In genomic region chr9:120563590-120563989, GRCm38 (mm10) we compare ENCODE assay signal across 20 mouse cellular contexts. TPM values are rescaled to one million over a fixed set of nuclear protein-coding genes. Genes with fewer than 3 reads are reported as not detected.
"Had no signal": no experiment of that assay in that cellular context is flagged by ENCODE, and none has a peak within 500 bp of the region (broad histone marks: within the 10 kb centered on the region; RNA-seq: fewer than 3 reads in every experiment).

No protein-coding gene starts in this region.

- ATAC-seq: intestine, embryonic 15.5 days had no signal

- H3K9ac ChIP-seq: intestine, embryonic 15.5 days; limb, embryonic 13.5 days; neural tube, embryonic 12.5 days; neural tube, embryonic 15.5 days; stomach, embryonic 15.5 days had no signal

- H3K4me2 ChIP-seq: intestine, embryonic 15.5 days; limb, embryonic 13.5 days; neural tube, embryonic 12.5 days; neural tube, embryonic 15.5 days; stomach, embryonic 15.5 days had no signal

- H3K36me3 ChIP-seq: intestine, embryonic 15.5 days; limb, embryonic 10.5 days; limb, embryonic 13.5 days; midbrain, embryonic 10.5 days; neural tube, embryonic 12.5 days; neural tube, embryonic 15.5 days; stomach, embryonic 15.5 days had no signal

- H3K27me3 ChIP-seq: intestine, embryonic 15.5 days; limb, embryonic 13.5 days; neural tube, embryonic 12.5 days; neural tube, embryonic 15.5 days; stomach, embryonic 15.5 days had no signal

- H3K4me1 ChIP-seq: intestine, embryonic 15.5 days; limb, embryonic 13.5 days; midbrain, embryonic 10.5 days; neural tube, embryonic 12.5 days; neural tube, embryonic 15.5 days; stomach, embryonic 15.5 days had no signal

- H3K4me3 ChIP-seq: intestine, embryonic 15.5 days; limb, embryonic 10.5 days; limb, embryonic 13.5 days; midbrain, embryonic 10.5 days; neural tube, embryonic 12.5 days; neural tube, embryonic 15.5 days; stomach, embryonic 15.5 days had no signal

- DNase-seq: kidney, adult 11 months; kidney, adult 9 months; kidney, postnatal 14 days; kidney, postnatal 4 days; lung, adult 2 months; lung, postnatal 14 days; lung, postnatal 4 days; midbrain, embryonic 14.5 days; retina, postnatal 1 day; right cerebral cortex, postnatal 25 days; spleen, adult 18-20 months; thymus, postnatal 25 days had no signal

- H3K9me3 ChIP-seq: intestine, embryonic 15.5 days; limb, embryonic 10.5 days; limb, embryonic 13.5 days; midbrain, embryonic 10.5 days; neural tube, embryonic 12.5 days; neural tube, embryonic 15.5 days; stomach, embryonic 15.5 days had no signal

- H3K27ac ChIP-seq: intestine, embryonic 15.5 days; limb, embryonic 10.5 days; limb, embryonic 13.5 days; midbrain, embryonic 10.5 days; neural tube, embryonic 12.5 days; neural tube, embryonic 15.5 days; stomach, embryonic 15.5 days had no signal

RNA-seq across cellular contexts. Expression of gene Entpd3, which starts 24.0 kb away (rescaled TPM):
- total RNA-seq: liver, adult 2 months had no signal
- polyA plus RNA-seq: liver, adult 2 months had no signal
